Mouse (Mus musculus) kidney, embryonic 16.5 days (tissue): ENCODE results near the gene Serp2. TPM values are rescaled to one million over a fixed set of nuclear protein-coding genes. Genes with fewer than 3 reads are reported as not detected.
A peak's percentile ranks its signal among the peaks of the same experiment; 100 is the strongest.
"Not testable (repeated sequence)": the region's sequence is repeated elsewhere in the genome, so short reads cannot be mapped to it uniquely, and the experiment has no call there.

Experiments used
- ATAC-seq: fragments of 200-750 bp; cut with Nextera tagmentation; 2 replicates; pipeline ENCODE4 v1.8.0; 2017; ENCODE audit warnings: moderate TSS enrichment; ENCODE audit not compliant: low FRiP score, low TSS enrichment
- H3K27ac ChIP-seq: fragments of 300-500 bp; sonication (generic); 2 replicates; pipeline ENCODE4 v1.5.1; 2014; ENCODE audit warnings: low read length
- H3K27me3 ChIP-seq: fragments of 300-500 bp; sonication (generic); 2 replicates; pipeline ENCODE4 v1.6.1; 2014; ENCODE audit warnings: low read length, control low read depth, mixed read lengths; ENCODE audit not compliant: insufficient read depth
- H3K36me3 ChIP-seq: fragments of 300-500 bp; sonication (generic); 2 replicates; pipeline ENCODE4 v1.6.1; 2014; ENCODE audit warnings: low read length, control low read depth, mixed read lengths; ENCODE audit not compliant: insufficient read depth
- H3K4me1 ChIP-seq: fragments of 300-500 bp; sonication (generic); 2 replicates; pipeline ENCODE4 v1.6.1; 2014; ENCODE audit warnings: low read length, control low read depth, mixed read lengths; ENCODE audit not compliant: insufficient read depth
- H3K4me2 ChIP-seq: fragments of 300-500 bp; sonication (generic); replicated peaks from 2 replicates; pipeline ENCODE4 v1.6.1; 2014; ENCODE audit warnings: low read depth, low read length
- H3K4me3 ChIP-seq: fragments of 300-500 bp; sonication (generic); 2 replicates; pipeline ENCODE4 v1.5.1; 2014; ENCODE audit warnings: mild to moderate bottlenecking, low read length
- H3K9ac ChIP-seq: fragments of 300-500 bp; sonication (generic); replicated peaks from 2 replicates; pipeline ENCODE4 v1.6.1; 2014; ENCODE audit warnings: low read length
- H3K9me3 ChIP-seq: fragments of 300-500 bp; sonication (generic); 2 replicates; pipeline ENCODE4 v1.6.1; 2016; ENCODE audit warnings: low read length, control low read depth
- WGBS: fragments of 180-500 bp; shearing (Covaris S2); extraction: QIAGEN DNeasy Blood & Tissue Kit; methylation state at CpG from one replicate; pipeline ENCODE4 v1.1.7; 2014; 5-methylcytosine and 5-hydroxymethylcytosine counted together
- polyA plus RNA-seq: library from polyadenylated mRNA; unstranded; fragments of >200 nt; fragmentation: Nextera tagmentation; extraction: Ambion mirVana; gene quantifications from 2 replicates; pipeline ENCODE4 v1.2.1, GENCODE M21; 2015

Serp2 gene
- polyA plus RNA-seq, 1 experiment from 2014 or later = 10.0 TPM

- no peak overlapping the region for H3K9ac ChIP-seq
- no peaks in the 10 kb centered on the region for H3K9me3 ChIP-seq
- WGBS = 59% methylated on average over 2 of the region's 2 CpGs
- no peak for ATAC-seq
- no peak overlapping the region for H3K27ac ChIP-seq
- 0 out of 2 replicates have a peak, but pooled peaks cover 4% of the 10 kb centered on the region for H3K4me1 ChIP-seq
- no peak overlapping the region for H3K4me2 ChIP-seq
- H3K27me3 ChIP-seq = no peaks in the 10 kb centered on the region
- H3K4me3 ChIP-seq = no peak overlapping the region
- no peaks in the 10 kb centered on the region for H3K36me3 ChIP-seq
Measured at GRCm38 (mm10) chr14:76579660-76580061, 23.0 kb upstream of the Serp2 start.

- H3K9me3 ChIP-seq = no peaks in the 10 kb centered on the region
- no peak overlapping the region for H3K4me3 ChIP-seq
- ATAC-seq = no peak
- 48% methylated on average over 2 of the region's 2 CpGs for WGBS
- H3K4me2 ChIP-seq = no peak overlapping the region
- H3K9ac ChIP-seq = no peak overlapping the region
- no peaks in the 10 kb centered on the region for H3K27me3 ChIP-seq
- H3K36me3 ChIP-seq = no peaks in the 10 kb centered on the region
- H3K4me1 ChIP-seq = 0 out of 2 replicates have a peak, but pooled peaks cover 4% of the 10 kb centered on the region
- H3K27ac ChIP-seq = no peak overlapping the region
Measured at GRCm38 (mm10) chr14:76577840-76578239, 21.2 kb upstream of the Serp2 start.

GRCm38 (mm10) chr14:76570292-76570691 lies 13.6 kb upstream of the Serp2 start:
- no peak overlapping the region for H3K4me2 ChIP-seq
- WGBS = 77% methylated on average over 7 of the region's 7 CpGs

GRCm38 (mm10) chr14:76569271-76569961 lies 12.7 kb upstream of the Serp2 start:
- no peak overlapping the region for H3K4me2 ChIP-seq
- H3K27ac ChIP-seq = peak overlapping the region; percentile 13; the same call in 1 of the 2 replicates
- H3K36me3 ChIP-seq = no peaks in the 10 kb centered on the region
- H3K4me3 ChIP-seq = no peak overlapping the region
- no peaks in the 10 kb centered on the region for H3K9me3 ChIP-seq
- ATAC-seq = peak; percentile 81
- 26% methylated on average over 9 of the region's 9 CpGs for WGBS
- H3K27me3 ChIP-seq = no peaks in the 10 kb centered on the region
- no peak overlapping the region for H3K9ac ChIP-seq
- peaks cover 21% of the 10 kb centered on the region for H3K4me1 ChIP-seq

More at GRCm38 (mm10) chr14:76570292-76570691, 13.6 kb upstream of the Serp2 start:
- ATAC-seq = no peak
- Histone ChIP-seq H3K36me3 (no peaks in the 10 kb centered on the region), H3K9ac (no peak overlapping the region), H3K27ac (no peak overlapping the region), H3K9me3 (no peaks in the 10 kb centered on the region), H3K27me3 (no peaks in the 10 kb centered on the region), H3K4me1 (peaks cover 21% of the 10 kb centered on the region), H3K4me3 (no peak overlapping the region)

GRCm38 (mm10) chr14:76568548-76568947 lies 11.9 kb upstream of the Serp2 start:
- Histone ChIP-seq H3K9ac (no peak overlapping the region), H3K9me3 (no peaks in the 10 kb centered on the region), H3K36me3 (no peaks in the 10 kb centered on the region), H3K27ac (no peak overlapping the region), H3K4me3 (no peak overlapping the region), H3K4me1 (peaks cover 21% of the 10 kb centered on the region), H3K27me3 (no peaks in the 10 kb centered on the region), H3K4me2 (no peak overlapping the region)
- WGBS = 68% methylated on average over 9 of the region's 9 CpGs
- ATAC-seq = no peak

- H3K9me3 ChIP-seq = no peaks in the 10 kb centered on the region
- H3K27me3 ChIP-seq = no peaks in the 10 kb centered on the region
- H3K9ac ChIP-seq = no peak overlapping the region
- no peaks in the 10 kb centered on the region for H3K36me3 ChIP-seq
- no peak overlapping the region for H3K4me3 ChIP-seq
- ATAC-seq = no peak
- no peak overlapping the region for H3K4me2 ChIP-seq
- WGBS = 25% methylated on average over 1 of the region's 1 CpGs
- H3K27ac ChIP-seq = no peak overlapping the region
- peaks cover 23% of the 10 kb centered on the region for H3K4me1 ChIP-seq
Measured at GRCm38 (mm10) chr14:76567280-76567679, 10.6 kb upstream of the Serp2 start.

GRCm38 (mm10) chr14:76566711-76567110 lies 10.0 kb upstream of the Serp2 start:
- H3K4me2 ChIP-seq = no peak overlapping the region
- H3K9ac ChIP-seq = no peak overlapping the region
- WGBS = 85% methylated on average over 8 of the region's 8 CpGs
- no peak overlapping the region for H3K27ac ChIP-seq
- H3K27me3 ChIP-seq = no peaks in the 10 kb centered on the region
- no peaks in the 10 kb centered on the region for H3K36me3 ChIP-seq
- H3K9me3 ChIP-seq = no peaks in the 10 kb centered on the region
- ATAC-seq = no peak
- H3K4me1 ChIP-seq = peaks cover 23% of the 10 kb centered on the region
- no peak overlapping the region for H3K4me3 ChIP-seq

- H3K9ac ChIP-seq = no peak overlapping the region
- no peak overlapping the region for H3K27ac ChIP-seq
- no peak overlapping the region for H3K4me3 ChIP-seq
- no peaks in the 10 kb centered on the region for H3K36me3 ChIP-seq
- H3K27me3 ChIP-seq = no peaks in the 10 kb centered on the region
- no peak overlapping the region for H3K4me2 ChIP-seq
- H3K4me1 ChIP-seq = peaks cover 23% of the 10 kb centered on the region
- ATAC-seq = no peak
- WGBS = 73% methylated on average over 4 of the region's 4 CpGs
- no peaks in the 10 kb centered on the region for H3K9me3 ChIP-seq
Measured at GRCm38 (mm10) chr14:76566193-76566592, 9.5 kb upstream of the Serp2 start.

DNA sequence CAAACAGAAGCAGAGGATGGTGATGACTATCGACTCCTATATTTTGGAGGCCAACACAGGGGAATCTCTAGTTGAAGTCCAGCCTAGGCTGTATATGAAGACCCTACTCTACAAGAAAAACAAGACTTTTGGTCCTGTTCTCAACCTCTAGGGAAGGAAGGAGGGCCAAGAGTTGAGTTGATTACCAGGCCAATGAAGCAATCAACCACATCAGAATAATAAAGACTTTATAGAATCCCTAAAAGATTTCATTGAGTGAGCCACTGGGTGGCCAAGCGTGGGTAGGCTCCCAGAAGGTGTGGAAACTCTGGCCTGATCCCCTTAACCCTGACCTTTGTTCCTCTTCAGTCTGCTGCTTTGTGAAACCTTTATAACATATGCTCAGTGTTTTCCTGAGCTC lies 2.5 kb upstream of the Serp2 start:
- Histone ChIP-seq H3K9me3 (no peaks in the 10 kb centered on the region), H3K9ac (no peak overlapping the region), H3K36me3 (no peaks in the 10 kb centered on the region), H3K27ac (no peak overlapping the region), H3K4me1 (peaks cover 30% of the 10 kb centered on the region; the same call in 1 of the 2 replicates), H3K4me3 (no peak overlapping the region), H3K27me3 (no peaks in the 10 kb centered on the region), H3K4me2 (no peak overlapping the region)
- 88% methylated on average over 2 of the region's 2 CpGs for WGBS
- ATAC-seq = no peak

DNA sequence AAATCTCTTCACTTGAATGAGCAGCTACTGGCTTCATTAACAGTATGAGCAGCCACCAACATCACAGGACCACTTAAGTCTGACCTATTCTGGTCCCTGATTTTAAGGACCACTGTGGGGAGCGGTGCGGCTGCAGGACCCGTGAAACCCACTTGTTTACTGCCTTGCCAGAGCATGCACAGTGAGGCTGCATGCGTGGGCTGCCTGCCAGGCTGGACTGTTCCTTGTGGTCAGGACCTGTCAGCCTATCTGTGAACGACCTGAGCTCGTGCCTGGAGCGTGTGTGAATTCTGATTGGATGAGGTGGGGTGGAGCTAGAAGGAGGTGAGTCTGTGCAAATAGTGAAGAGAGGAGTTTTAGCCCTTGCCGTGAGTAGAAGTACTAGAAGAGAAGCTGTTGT lies 1.5 kb upstream of the Serp2 start:
- not testable (repeated sequence) for H3K9ac ChIP-seq, H3K27me3 ChIP-seq, H3K4me2 ChIP-seq, ATAC-seq, H3K27ac ChIP-seq, H3K36me3 ChIP-seq, H3K4me3 ChIP-seq, H3K9me3 ChIP-seq
- WGBS = 46% methylated on average over 8 of the region's 8 CpGs
- H3K4me1 ChIP-seq = peaks cover 32% of the 10 kb centered on the region; the same call in 1 of the 2 replicates
